Comparison of ENCODE assay signal across 8 mouse cellular contexts in genomic region chr17:27820568-27821406, GRCm38 (mm10). TPM values are rescaled to one million over a fixed set of nuclear protein-coding genes. Genes with fewer than 3 reads are reported as not detected.
A peak's percentile ranks its signal among the peaks of the same experiment; 100 is the strongest.
DNase-seq lines count a peak whose midpoint lies in the region; ATAC-seq lines count a peak whose summit lies in the region.

D17Wsu92e (minus strand) TSS chr17:27820648.

- no peaks in the 10 kb centered on the region for H3K9me3 ChIP-seq in hindbrain, embryonic 16.5 days (ENCODE audit: control insufficient read depth, low read length)

- peak within 1 kb of the TSS; percentile 90 for H3K4me3 ChIP-seq in hindbrain, embryonic 16.5 days (ENCODE audit: low read length)
- peak within 1 kb of the TSS; percentile 76 for H3K4me3 ChIP-seq in macrophage (ENCODE audit: inconsistent target)

- peak; percentile 97 for ATAC-seq in hindbrain, embryonic 16.5 days

- no peaks in the 10 kb centered on the region for H3K36me3 ChIP-seq in hindbrain, embryonic 16.5 days (ENCODE audit: control insufficient read depth, insufficient read depth, low read length)
- H3K36me3 ChIP-seq in macrophage (ENCODE audit: inconsistent target): no peaks in the 10 kb centered on the region

- no peaks in the 10 kb centered on the region for H3K27me3 ChIP-seq in hindbrain, embryonic 16.5 days (replicated peaks; ENCODE audit: control insufficient read depth, insufficient read depth, low read length)

- WGBS in hindbrain, embryonic 16.5 days: 2% methylated on average over 50 of the region's 56 CpGs
- WGBS in macrophage (ENCODE audit: missing documents): 3% methylated on average over 39 of the region's 56 CpGs

- H3K4me2 ChIP-seq in hindbrain, embryonic 16.5 days (ENCODE audit: low read length): peak within 1 kb of the TSS; percentile 89

- peak within 1 kb of the TSS; percentile 94 for H3K9ac ChIP-seq in hindbrain, embryonic 16.5 days (ENCODE audit: low read depth, low read length)

- peaks cover 44% of the 10 kb centered on the region for H3K79me2 ChIP-seq in macrophage (ENCODE audit: inconsistent target)

- H3K27ac ChIP-seq in hindbrain, embryonic 16.5 days (ENCODE audit: low read depth, low read length): peak within 1 kb of the TSS; percentile 90
- peak within 1 kb of the TSS; percentile 79 for H3K27ac ChIP-seq in macrophage

- peak; percentile 96 for DNase-seq in WW6 (ENCODE audit: low read depth, low spot score)
- peak; percentile 95 to 98 for DNase-seq in cerebellum, postnatal 4 days (ENCODE audit: low spot score in 2 of 2)
- DNase-seq in gastrocnemius, adult 18-20 months (ENCODE audit: low spot score): peak; percentile 99
- DNase-seq in left cerebral cortex, adult 18-20 months (ENCODE audit: low spot score in 2 of 2): peak; percentile 98 to 99
- DNase-seq in right cerebral cortex, adult 18-20 months: peak; percentile 98
- peak; percentile 97 for DNase-seq in urinary bladder, postnatal 10 days (ENCODE audit: low spot score)

- peaks cover 23% of the 10 kb centered on the region for H3K4me1 ChIP-seq in hindbrain, embryonic 16.5 days (ENCODE audit: control insufficient read depth, insufficient read depth, low read depth, low read length)

RNA-seq across cellular contexts. Expression of gene D17Wsu92e, which starts in this region (rescaled TPM):
- total RNA-seq in gastrocnemius, adult 18-20 months (2021): 100 to 1,000 TPM; 211 to 222 TPM
- 9.9 and 10.3 TPM in 2 replicates for polyA plus RNA-seq in hindbrain, embryonic 16.5 days (2015; fragmentation: Nextera tagmentation; extraction: Ambion mirVana)
- 100 to 1,000 TPM; 221 to 223 TPM for total RNA-seq in left cerebral cortex, adult 18-20 months (2021)
- 100 to 1,000 TPM in 20 of 26 experiments, 10 to 100 TPM in 6; 40.2 to 258 (median 128) TPM for total RNA-seq in macrophage (2018; cell fraction: chromatin; rRNA removed)
- 100 to 1,000 TPM in 25 of 26 experiments, 10 to 100 TPM in 1; 97.7 to 203 (median 138) TPM for total RNA-seq in macrophage (2018; cell fraction: cytosol; rRNA removed)
- total RNA-seq in macrophage (2018; cell fraction: nucleus; rRNA removed): 100 to 1,000 TPM in 21 of 26 experiments, 10 to 100 TPM in 5; 64.2 to 259 (median 158) TPM
- 79.5 to 101 TPM (median 86.2 TPM) in 3 replicates for polyA plus RNA-seq in macrophage (2018)

Comparison
In these comparisons a context has a peak if more than half of its experiments do, and no peak if none do; other contexts are left out.
1. Peak in every context shown above with its lines: DNase-seq, ATAC-seq, H3K4me3 ChIP-seq and H3K27ac ChIP-seq.